Mouse (Mus musculus) midbrain, embryonic 15.5 days (tissue): ENCODE data around the gene Dhdh. TPM values are rescaled to one million over a fixed set of nuclear protein-coding genes. Genes with fewer than 3 reads are reported as not detected.
"Not testable (repeated sequence)": the region's sequence is repeated elsewhere in the genome, so short reads cannot be mapped to it uniquely, and the experiment has no call there.

Experiments
- ATAC-seq: fragments of 200-750 bp; cut with Nextera tagmentation; replicated peaks from 2 replicates; pipeline ENCODE4 v1.8.0; 2017; ENCODE audit warnings: moderate TSS enrichment
- H3K27ac ChIP-seq: fragments of 300-500 bp; sonication (generic); 2 replicates; pipeline ENCODE4 v1.5.1; 2015; ENCODE audit warnings: mild to moderate bottlenecking, inconsistent platforms
- H3K27me3 ChIP-seq: fragments of 300-500 bp; sonication (generic); replicated peaks from 2 replicates; pipeline ENCODE4 v1.6.1; 2015; ENCODE audit warnings: inconsistent platforms
- H3K36me3 ChIP-seq: fragments of 300-500 bp; sonication (generic); replicated peaks from 2 replicates; pipeline ENCODE4 v1.6.1; 2015; ENCODE audit warnings: inconsistent platforms
- H3K4me1 ChIP-seq: fragments of 300-500 bp; sonication (generic); 2 replicates; pipeline ENCODE4 v1.6.1; 2015; ENCODE audit warnings: inconsistent platforms
- H3K4me2 ChIP-seq: fragments of 300-500 bp; sonication (generic); 2 replicates; pipeline ENCODE4 v1.6.1; 2015; ENCODE audit warnings: inconsistent platforms, mild to moderate bottlenecking, moderate library complexity
- H3K4me3 ChIP-seq: fragments of 300-500 bp; sonication (generic); 2 replicates; pipeline ENCODE4 v1.5.1; 2015; ENCODE audit warnings: mild to moderate bottlenecking, inconsistent platforms
- H3K9ac ChIP-seq: fragments of 300-500 bp; sonication (generic); 2 replicates; pipeline ENCODE4 v1.6.1; 2015; ENCODE audit warnings: mild to moderate bottlenecking, inconsistent platforms
- H3K9me3 ChIP-seq: fragments of 300-500 bp; sonication (generic); 2 replicates; pipeline ENCODE4 v1.6.1; 2016; ENCODE audit warnings: inconsistent platforms
- WGBS: fragments of 180-500 bp; shearing (Covaris S2); methylation state at CpG from one replicate; pipeline ENCODE4 v1.1.7; 2015; ENCODE audit warnings: mixed read lengths; 5-methylcytosine and 5-hydroxymethylcytosine counted together
- polyA plus RNA-seq: library from polyadenylated mRNA; unstranded; fragments of >200 nt; fragmentation: Nextera tagmentation; extraction: Ambion mirVana; gene quantifications from 2 replicates; pipeline ENCODE4 v1.2.1, GENCODE M21; 2015

Gene Dhdh
- polyA plus RNA-seq, 1 experiment from 2014 or later = 4.1 TPM

DNA sequence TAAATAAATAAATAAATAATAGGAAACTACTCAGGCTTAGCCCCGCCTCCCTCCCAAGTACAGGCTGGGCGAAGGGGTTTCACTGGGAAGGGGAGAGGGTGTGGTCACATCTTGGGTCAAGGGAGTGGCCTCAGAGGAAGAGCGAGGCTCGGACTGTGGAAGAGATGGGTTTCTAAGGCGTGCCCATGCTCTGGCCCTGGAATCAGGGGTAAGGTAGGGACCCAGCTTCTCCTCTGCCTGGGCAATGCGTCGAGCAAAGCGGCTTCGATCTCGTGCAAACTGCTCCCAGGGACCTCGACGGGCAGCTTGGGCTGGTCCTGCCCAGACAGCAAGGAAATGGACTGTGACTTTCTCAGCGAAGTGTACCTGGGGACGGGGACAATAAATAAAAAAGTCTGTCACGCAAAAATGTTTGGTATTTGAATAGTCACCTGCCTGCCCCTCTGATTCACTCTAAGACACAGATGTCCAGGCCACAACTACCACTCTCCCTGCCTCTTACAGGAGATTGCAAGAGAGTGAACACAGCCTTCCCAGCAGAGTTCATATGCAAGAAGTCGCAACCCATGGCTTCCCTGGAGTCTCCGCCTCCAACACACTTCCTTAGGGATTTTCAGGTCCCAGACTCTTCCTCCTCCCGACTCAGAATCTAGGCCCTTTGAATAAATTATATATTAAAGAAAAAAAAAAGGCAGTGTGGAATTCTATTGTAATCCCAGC is 34.5 kb upstream of the Dhdh start:
- ATAC-seq = no peak
- 77% methylated on average over 18 of the region's 18 CpGs for WGBS

DNA sequence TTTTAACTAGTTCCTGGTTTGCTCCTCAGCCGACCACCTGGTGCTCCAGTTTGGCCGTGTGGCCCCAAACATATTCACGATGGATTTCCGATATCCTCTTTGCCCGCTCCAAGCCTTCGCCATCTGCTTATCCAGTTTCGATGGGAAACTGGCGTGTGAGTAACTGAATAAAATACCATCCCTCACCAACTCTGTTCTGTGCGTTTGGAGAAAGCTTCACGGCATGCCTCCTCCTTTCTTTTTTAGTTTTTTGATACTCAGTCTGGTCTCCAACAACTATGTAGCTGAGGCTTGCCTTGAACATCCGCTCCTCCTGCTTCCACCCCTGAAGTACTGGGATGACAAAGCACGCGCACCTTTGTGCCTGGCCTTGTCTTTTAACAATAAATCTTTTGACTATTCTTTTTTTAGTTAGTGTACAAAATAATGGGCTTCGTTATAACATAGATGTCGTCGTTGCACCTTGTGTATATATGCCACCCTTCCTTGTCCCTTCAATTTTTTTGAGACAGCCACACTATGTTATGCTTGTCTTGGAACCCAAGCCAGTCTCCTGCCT is 33.7 kb upstream of the Dhdh start:
- 0 out of 2 replicates have a peak overlapping the region, but pooled peaks have one; percentile 39 for H3K9ac ChIP-seq
- no peak for ATAC-seq
- H3K4me3 ChIP-seq = peak overlapping the region; percentile 49
- 58% methylated on average over 16 of the region's 16 CpGs for WGBS
- no peaks in the 10 kb centered on the region for H3K27me3 ChIP-seq
- peaks cover 21% of the 10 kb centered on the region for H3K4me1 ChIP-seq
- no peaks in the 10 kb centered on the region for H3K36me3 ChIP-seq
- H3K9me3 ChIP-seq = no peaks in the 10 kb centered on the region
- H3K27ac ChIP-seq = peak overlapping the region; percentile 85; the same call in 1 of the 2 replicates
- H3K4me2 ChIP-seq = peak overlapping the region; percentile 55

More for the DNA sequence above, 34.5 kb upstream of the Dhdh start:
- no peaks in the 10 kb centered on the region for H3K36me3 ChIP-seq
- no peak overlapping the region for H3K4me3 ChIP-seq
- H3K4me2 ChIP-seq = no peak overlapping the region
- H3K9ac ChIP-seq = 0 out of 2 replicates have a peak overlapping the region, but pooled peaks have one; percentile 10
- no peaks in the 10 kb centered on the region for H3K27me3 ChIP-seq
- peaks cover 21% of the 10 kb centered on the region for H3K4me1 ChIP-seq
- no peak overlapping the region for H3K27ac ChIP-seq
- H3K9me3 ChIP-seq = no peaks in the 10 kb centered on the region

- Histone ChIP-seq H3K27me3 (no peaks in the 10 kb centered on the region), H3K27ac (peak overlapping the region; percentile 85), H3K9ac (peak overlapping the region; percentile 39), H3K9me3 (no peaks in the 10 kb centered on the region), H3K4me3 (peak overlapping the region; percentile 49), H3K36me3 (no peaks in the 10 kb centered on the region), H3K4me2 (peak overlapping the region; percentile 55), H3K4me1 (peaks cover 21% of the 10 kb centered on the region)
- peak; percentile 78 for ATAC-seq
- WGBS = under 1% methylated on average over 28 of the region's 28 CpGs
These were observed 33.2 kb upstream of the Dhdh start for GRCm38 (mm10) chr7:45521728-45522184.

GRCm38 (mm10) chr7:45520605-45521004 is 32.0 kb upstream of the Dhdh start:
- Histone ChIP-seq H3K4me2 (no peak overlapping the region), H3K36me3 (no peaks in the 10 kb centered on the region), H3K4me3 (no peak overlapping the region), H3K9ac (no peak overlapping the region), H3K4me1 (peaks cover 21% of the 10 kb centered on the region), H3K27me3 (no peaks in the 10 kb centered on the region), H3K9me3 (no peaks in the 10 kb centered on the region), H3K27ac (no peak overlapping the region)
- WGBS = 92% methylated on average over 7 of the region's 7 CpGs
- no peak for ATAC-seq

DNA sequence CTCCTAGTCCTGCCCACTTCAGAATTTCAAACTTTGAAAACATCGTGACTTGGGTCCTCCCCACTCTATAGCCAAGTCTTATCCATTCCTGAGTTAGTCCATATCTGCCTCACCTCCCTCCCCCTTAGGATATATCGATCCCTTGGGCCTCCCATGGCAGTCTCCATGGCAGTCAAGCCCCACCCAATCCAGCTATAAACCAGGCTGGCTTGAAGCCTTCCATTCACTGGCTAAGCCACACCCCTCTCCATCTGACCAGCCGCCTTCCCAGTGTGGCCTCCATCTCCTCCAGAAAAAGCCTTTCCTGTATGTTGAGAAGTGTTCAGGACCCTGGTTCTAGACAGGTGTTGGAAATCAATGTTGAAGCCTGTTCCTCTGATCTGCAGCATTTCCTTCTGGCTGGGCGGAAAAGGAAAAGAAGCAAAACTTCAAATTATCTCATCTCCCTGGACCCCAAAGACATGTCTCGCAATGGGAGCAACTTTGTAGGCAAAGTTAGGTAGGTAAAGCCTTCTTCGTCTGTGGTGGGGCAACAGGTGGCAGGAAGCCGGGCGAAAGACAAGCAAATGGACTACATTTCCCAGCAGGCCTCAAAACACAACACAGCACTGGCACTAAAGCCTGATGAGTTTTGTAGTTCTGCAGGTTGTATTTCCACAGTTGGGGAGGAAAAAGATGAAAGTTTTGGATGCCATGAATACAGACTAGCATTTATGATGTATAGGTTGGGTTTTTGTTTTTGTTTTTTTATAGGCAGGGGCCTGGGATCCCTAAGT is 30.9 kb upstream of the Dhdh start:
- 78% methylated on average over 8 of the region's 8 CpGs for WGBS
- H3K27me3 ChIP-seq = no peaks in the 10 kb centered on the region
- H3K4me1 ChIP-seq = peaks cover 10% of the 10 kb centered on the region
- no peak for ATAC-seq
- H3K9ac ChIP-seq = no peak overlapping the region
- no peaks in the 10 kb centered on the region for H3K36me3 ChIP-seq
- H3K4me3 ChIP-seq = no peak overlapping the region
- no peaks in the 10 kb centered on the region for H3K9me3 ChIP-seq
- no peak overlapping the region for H3K27ac ChIP-seq
- H3K4me2 ChIP-seq = no peak overlapping the region

DNA sequence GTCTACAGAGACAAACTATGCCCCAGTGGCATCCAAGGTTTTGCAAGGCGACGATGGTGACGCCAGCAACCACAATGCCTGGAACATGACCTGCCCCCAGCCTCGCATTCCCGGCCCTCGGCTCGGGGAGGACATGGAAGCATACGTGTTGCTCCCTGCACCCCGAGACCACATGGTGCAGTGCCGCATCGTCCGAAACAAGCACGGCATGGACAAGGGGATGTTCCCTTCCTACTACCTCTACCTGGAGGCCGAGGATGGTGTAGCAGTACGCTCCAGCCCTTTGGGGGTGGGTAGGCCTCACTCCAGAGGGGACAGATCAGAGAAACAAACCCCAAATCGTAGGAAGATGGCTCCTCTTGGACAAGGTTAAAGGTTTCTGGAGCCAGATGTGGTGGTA is 30.0 kb upstream of the Dhdh start:
- no peak overlapping the region for H3K27ac ChIP-seq
- no peak for ATAC-seq
- peaks cover 9% of the 10 kb centered on the region; the same call in 1 of the 2 replicates for H3K4me1 ChIP-seq
- H3K4me3 ChIP-seq = no peak overlapping the region
- H3K9ac ChIP-seq = no peak overlapping the region
- no peaks in the 10 kb centered on the region for H3K27me3 ChIP-seq
- H3K4me2 ChIP-seq = no peak overlapping the region
- WGBS = 93% methylated on average over 16 of the region's 16 CpGs
- H3K9me3 ChIP-seq = no peaks in the 10 kb centered on the region
- H3K36me3 ChIP-seq = no peaks in the 10 kb centered on the region

DNA sequence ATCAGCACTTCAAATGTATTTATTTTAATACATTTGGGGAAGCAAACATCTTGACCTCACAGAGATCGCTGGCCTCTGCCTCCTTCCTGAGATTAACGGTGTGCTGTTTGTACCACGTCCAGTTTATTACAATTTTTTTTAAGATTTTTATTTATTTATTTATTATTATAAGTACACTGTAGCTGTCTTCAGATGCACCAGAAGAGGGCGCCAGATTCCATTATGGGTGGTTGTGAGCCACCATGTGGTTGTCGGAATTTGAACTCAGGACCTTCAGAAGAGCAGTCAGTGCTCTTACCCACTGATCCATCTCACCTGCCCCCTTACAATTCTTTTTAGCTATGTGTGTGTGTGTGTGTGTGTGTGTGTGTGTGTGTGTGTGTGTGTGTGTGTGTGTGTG is 28.2 kb upstream of the Dhdh start:
- not testable (repeated sequence) for H3K27me3 ChIP-seq, H3K9ac ChIP-seq, H3K36me3 ChIP-seq, ATAC-seq, H3K27ac ChIP-seq, H3K4me2 ChIP-seq, H3K9me3 ChIP-seq, H3K4me1 ChIP-seq, H3K4me3 ChIP-seq
- WGBS = 68% methylated on average over 5 of the region's 5 CpGs

DNA sequence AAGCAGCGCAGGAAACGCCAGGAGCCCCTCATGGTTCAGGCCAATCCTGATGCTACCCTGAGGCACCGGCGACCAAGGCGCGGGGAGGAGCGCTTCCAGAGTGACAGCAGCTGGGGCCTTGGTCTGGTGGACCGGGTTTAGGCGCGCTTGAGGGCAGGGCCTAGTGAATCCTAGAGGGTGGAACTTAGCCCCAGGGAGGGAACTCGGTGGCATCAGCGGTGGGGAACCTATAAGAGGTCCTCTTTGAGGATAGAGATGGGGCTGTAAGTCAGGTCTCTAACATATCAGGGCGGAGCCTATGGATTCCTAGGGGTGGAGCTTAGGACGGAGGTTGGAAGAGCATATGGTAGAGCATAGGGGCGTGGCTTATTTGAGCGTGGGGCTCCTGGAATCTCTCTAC is 26.8 kb upstream of the Dhdh start:
- H3K27ac ChIP-seq = no peak overlapping the region
- WGBS = 28% methylated on average over 16 of the region's 16 CpGs
- H3K9me3 ChIP-seq = no peaks in the 10 kb centered on the region
- no peak overlapping the region for H3K4me2 ChIP-seq
- no peak overlapping the region for H3K4me3 ChIP-seq
- no peaks in the 10 kb centered on the region for H3K27me3 ChIP-seq
- H3K9ac ChIP-seq = no peak overlapping the region
- no peak for ATAC-seq
- H3K36me3 ChIP-seq = no peaks in the 10 kb centered on the region
- no peaks in the 10 kb centered on the region for H3K4me1 ChIP-seq

DNA sequence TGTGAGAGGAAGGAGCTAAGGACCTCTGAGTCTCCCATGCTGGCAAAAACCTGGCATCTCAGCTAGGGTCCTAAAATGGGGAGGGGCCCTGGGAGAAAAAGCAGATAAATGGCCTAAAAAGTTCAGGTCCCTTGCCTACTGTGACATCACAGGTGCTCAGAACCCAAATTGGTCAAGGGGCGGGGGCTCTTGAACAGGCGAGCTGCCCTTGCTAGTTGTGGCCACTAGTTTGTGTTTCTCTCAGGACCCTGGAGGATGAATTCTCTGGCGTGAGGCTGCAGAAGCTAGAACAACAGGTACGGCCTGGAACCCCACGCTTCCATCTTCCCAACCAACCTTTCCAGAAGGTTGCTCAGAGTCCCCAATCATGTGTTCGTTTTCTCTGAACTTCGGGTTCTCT is 25.8 kb upstream of the Dhdh start:
- Histone ChIP-seq H3K4me3 (no peak overlapping the region), H3K9ac (no peak overlapping the region), H3K36me3 (no peaks in the 10 kb centered on the region), H3K4me1 (peaks cover 3% of the 10 kb centered on the region), H3K4me2 (no peak overlapping the region), H3K27me3 (no peaks in the 10 kb centered on the region), H3K27ac (no peak overlapping the region), H3K9me3 (no peaks in the 10 kb centered on the region)
- no peak for ATAC-seq
- WGBS = 89% methylated on average over 7 of the region's 7 CpGs

- ATAC-seq = peak; percentile 93
- Histone ChIP-seq H3K27ac (peak within 1 kb of the TSS; percentile 86), H3K36me3 (0 out of 2 replicates have a peak, but pooled peaks cover 4% of the 10 kb centered on the region), H3K27me3 (no peaks in the 10 kb centered on the region), H3K9me3 (no peaks in the 10 kb centered on the region), H3K4me3 (peak within 1 kb of the TSS; percentile 81), H3K4me1 (peaks cover 16% of the 10 kb centered on the region), H3K9ac (peak within 1 kb of the TSS; percentile 83), H3K4me2 (peak within 1 kb of the TSS; percentile 93)
- WGBS = under 1% methylated on average over 44 of the region's 44 CpGs
These were observed 21.5 kb upstream of the Dhdh start, which contains the start of gene Nucb1 for GRCm38 (mm10) chr7:45509912-45510787. Gene Nucb1, minus strand, starts transcription at chr7:45510406.

- Histone ChIP-seq H3K4me1 (peaks cover 16% of the 10 kb centered on the region), H3K27me3 (no peaks in the 10 kb centered on the region), H3K36me3 (0 out of 2 replicates have a peak, but pooled peaks cover 4% of the 10 kb centered on the region), H3K9me3 (no peaks in the 10 kb centered on the region), H3K9ac (peak overlapping the region; percentile 83), H3K4me2 (peak overlapping the region; percentile 93), H3K27ac (peak overlapping the region; percentile 86), H3K4me3 (peak overlapping the region; percentile 81)
- peak; percentile 31 for ATAC-seq
- 44% methylated on average over 19 of the region's 19 CpGs for WGBS
These were observed 20.7 kb upstream of the Dhdh start for GRCm38 (mm10) chr7:45509181-45509882.
